In genomic region chr2:104035595-104035994, GRCm38 (mm10) we compare ENCODE assay signal across 24 mouse cellular contexts. TPM values are rescaled to one million over a fixed set of nuclear protein-coding genes. Genes with fewer than 3 reads are reported as not detected.
DNase-seq lines count a peak whose midpoint lies in the region; ATAC-seq and TF ChIP-seq lines count a peak whose summit lies in the region.
"Had no signal": no experiment of that assay in that cellular context is flagged by ENCODE, and none has a peak within 500 bp of the region (broad histone marks: within the 10 kb centered on the region; RNA-seq: fewer than 3 reads in every experiment).

No protein-coding gene starts in this region.

- 36% methylated on average over 6 of the region's 6 CpGs for WGBS in liver, adult 2 months
- 87% methylated on average over 6 of the region's 6 CpGs for WGBS in liver, postnatal 0 days (ENCODE audit: insufficient replicate concordance)
- WGBS in liver, embryonic 15.5 days (ENCODE audit: insufficient replicate concordance) = 85% methylated on average over 6 of the region's 6 CpGs

- no peak for ATAC-seq in liver, postnatal 0 days
- no peak for ATAC-seq in liver, embryonic 15.5 days (ENCODE audit: insufficient read depth)
- ATAC-seq: inflammation-experienced regulatory T-cells, adult 6 months had no signal

- H3K27me3 ChIP-seq in liver, adult 2 months (ENCODE audit: control insufficient read depth, insufficient read depth, low read length) = no peaks in the 10 kb centered on the region
- H3K27me3 ChIP-seq in liver, postnatal 0 days (ENCODE audit: insufficient read depth, low read length) = no peaks in the 10 kb centered on the region
- H3K27me3 ChIP-seq in liver, embryonic 15.5 days = no peaks in the 10 kb centered on the region
- H3K27me3 ChIP-seq: CH12.LX; forebrain, embryonic 12.5 days; hindbrain, embryonic 13.5 days; midbrain, embryonic 15.5 days; neural tube, embryonic 15.5 days; stomach, embryonic 15.5 days had no signal

- H3K4me3 ChIP-seq in liver, adult 2 months (ENCODE audit: insufficient read depth, low read depth, low read length) = no peak overlapping the region
- no peak overlapping the region for H3K4me3 ChIP-seq in liver, postnatal 0 days (ENCODE audit: low read depth, low read length)
- H3K4me3 ChIP-seq in liver, embryonic 15.5 days (replicated peaks) = no peak overlapping the region
- H3K4me3 ChIP-seq: forebrain, embryonic 12.5 days; hindbrain, embryonic 13.5 days; midbrain, embryonic 15.5 days; neural tube, embryonic 15.5 days; stomach, embryonic 15.5 days had no signal

- DNase-seq in gastrocnemius, adult 18-20 months (ENCODE audit: low spot score) = peak; percentile 37
- DNase-seq in gastrocnemius, postnatal 4 days (ENCODE audit: low spot score in 2 of 2) = no peak
- peak; percentile 76 for DNase-seq in liver, adult 2 months (ENCODE audit: extremely low read depth, low read depth, low spot score)
- DNase-seq in liver, postnatal 0 days = no peak
- DNase-seq in heart, adult 9 months (ENCODE audit: low spot score in 2 of 2) = peak; percentile 38 to 41
- no peak for DNase-seq in kidney, adult 8-10 months
- DNase-seq in left cerebral cortex, adult 8-10 months (ENCODE audit: low spot score in 2 of 2) = no peak

- no peak overlapping the region for H3K4me2 ChIP-seq in liver, postnatal 0 days (ENCODE audit: low read depth, low read length)
- no peak overlapping the region for H3K4me2 ChIP-seq in liver, embryonic 15.5 days
- H3K4me2 ChIP-seq: forebrain, embryonic 12.5 days; hindbrain, embryonic 13.5 days; midbrain, embryonic 15.5 days; neural tube, embryonic 15.5 days; stomach, embryonic 15.5 days had no signal

- H3K4me1 ChIP-seq in liver, adult 2 months (ENCODE audit: control insufficient read depth, insufficient read depth, low read length) = peaks cover 13% of the 10 kb centered on the region; the same call in 1 of the 2 replicates
- H3K4me1 ChIP-seq in liver, postnatal 0 days (ENCODE audit: insufficient read depth) = peaks cover 5% of the 10 kb centered on the region
- H3K4me1 ChIP-seq in liver, embryonic 15.5 days (replicated peaks) = peaks cover 9% of the 10 kb centered on the region
- H3K4me1 ChIP-seq: forebrain, embryonic 12.5 days; stomach, embryonic 15.5 days had no signal

- H3K36me3 ChIP-seq in liver, adult 2 months (ENCODE audit: control insufficient read depth, insufficient read depth, low read length) = peaks cover 49% of the 10 kb centered on the region
- peaks cover 68% of the 10 kb centered on the region for H3K36me3 ChIP-seq in liver, postnatal 0 days (replicated peaks; ENCODE audit: insufficient read depth, low read length)
- peaks cover 88% of the 10 kb centered on the region for H3K36me3 ChIP-seq in liver, embryonic 15.5 days (replicated peaks)

- H3K79me2 ChIP-seq in liver, adult 2 months (ENCODE audit: control insufficient read depth, insufficient read depth, low read length) = peaks cover 4% of the 10 kb centered on the region; the same call in 1 of the 2 replicates

- no peak overlapping the region; the same call in 1 of the 2 replicates for H3K27ac ChIP-seq in liver, adult 2 months (replicated peaks; ENCODE audit: insufficient read depth, low read depth, low read length)
- H3K27ac ChIP-seq in liver, postnatal 0 days (ENCODE audit: low read depth) = no peak overlapping the region
- H3K27ac ChIP-seq in liver, embryonic 15.5 days (replicated peaks) = peak overlapping the region; percentile 57; the same call in 1 of the 2 replicates
- H3K27ac ChIP-seq: forebrain, embryonic 12.5 days; hindbrain, embryonic 13.5 days; midbrain, embryonic 15.5 days; neural tube, embryonic 15.5 days; stomach, embryonic 15.5 days had no signal

- H3K9me3 ChIP-seq in liver, postnatal 0 days (ENCODE audit: low read length) = no peaks in the 10 kb centered on the region
- H3K9me3 ChIP-seq in liver, embryonic 15.5 days (replicated peaks) = no peaks in the 10 kb centered on the region
- H3K9me3 ChIP-seq: forebrain, embryonic 12.5 days; hindbrain, embryonic 13.5 days; midbrain, embryonic 15.5 days; neural tube, embryonic 15.5 days; stomach, embryonic 15.5 days had no signal

- no peak for TF ChIP-seq POLR2A in liver, adult 2 months (IDR thresholded peaks at IDR 0.05; ENCODE audit: extremely low read depth, insufficient read depth, low read length)

- no peak for TF ChIP-seq CTCF in liver, adult 2 months (IDR thresholded peaks at IDR 0.05; ENCODE audit: low read depth, low read length)
- TF ChIP-seq CTCF in liver, postnatal 0 days (IDR thresholded peaks at IDR 0.05; ENCODE audit: low read depth) = no peak

- no peak for TF ChIP-seq EP300 in liver, postnatal 0 days (IDR thresholded peaks at IDR 0.05; ENCODE audit: low read depth)

- H3K9ac ChIP-seq in liver, adult 2 months (ENCODE audit: low read depth, low read length) = no peak overlapping the region
- H3K9ac ChIP-seq in liver, postnatal 0 days (replicated peaks) = no peak overlapping the region
- peak overlapping the region; percentile 12; the same call in 1 of the 2 replicates for H3K9ac ChIP-seq in liver, embryonic 15.5 days
- H3K9ac ChIP-seq: forebrain, embryonic 12.5 days; hindbrain, embryonic 13.5 days; midbrain, embryonic 15.5 days; neural tube, embryonic 15.5 days; stomach, embryonic 15.5 days had no signal

RNA-seq across cellular contexts. Expression of gene 4931422A03Rik, which starts 7.4 kb away (rescaled TPM):
- total RNA-seq in gastrocnemius, adult 18-20 months (2021) = not detected
- not detected for total RNA-seq in gastrocnemius, postnatal 4 days (2021)
- total RNA-seq in liver, adult 2 months (2014; rRNA removed) = not detected in 2 replicates
- not detected in 2 replicates for polyA plus RNA-seq in liver, adult 2 months (2012; rRNA removed)
- 1.0 and 1.5 TPM in 2 replicates for polyA plus RNA-seq in liver, postnatal 0 days (2015; fragmentation: Nextera tagmentation; extraction: Ambion mirVana)
- polyA plus RNA-seq in liver, embryonic 15.5 days (2015; fragmentation: Nextera tagmentation; extraction: Ambion mirVana) = 1.4 and 1.7 TPM in 2 replicates
- under 1 TPM in 1 of 4 experiments, not detected in 3; 0.76 TPM for total RNA-seq in left cerebral cortex, adult 8-10 months (2022)
- total RNA-seq: layer of hippocampus, postnatal 10 days had no signal
- polyA plus RNA-seq: cortical plate, adult 2 months; spleen, adult 2 months; thymus, adult 2 months had no signal

RNA-seq across cellular contexts. Expression of gene Fbxo3, which starts 8.1 kb away (rescaled TPM):
- 10 to 100 TPM; 44.9 to 46.3 TPM for total RNA-seq in gastrocnemius, adult 18-20 months (2021)
- total RNA-seq in gastrocnemius, postnatal 4 days (2021) = 10 to 100 TPM; 41.4 to 47.0 TPM
- 93.9 and 95.9 TPM in 2 replicates for total RNA-seq in liver, adult 2 months (2014; rRNA removed)
- 32.5 and 32.7 TPM in 2 replicates for polyA plus RNA-seq in liver, adult 2 months (2012; rRNA removed)
- 41.6 and 41.9 TPM in 2 replicates for polyA plus RNA-seq in liver, postnatal 0 days (2015; fragmentation: Nextera tagmentation; extraction: Ambion mirVana)
- polyA plus RNA-seq in liver, embryonic 15.5 days (2015; fragmentation: Nextera tagmentation; extraction: Ambion mirVana) = 46.4 and 50.0 TPM in 2 replicates
- total RNA-seq in left cerebral cortex, adult 8-10 months (2022) = 10 to 100 TPM; 56.7 to 61.0 (median 58.2) TPM

RNA-seq across cellular contexts. Expression of gene Gm10912, which starts 30.0 kb away (rescaled TPM):
- total RNA-seq in gastrocnemius, adult 18-20 months (2021) = under 1 TPM; 0.14 to 0.24 TPM
- under 1 TPM; 0.16 to 0.17 TPM for total RNA-seq in gastrocnemius, postnatal 4 days (2021)
- total RNA-seq in liver, adult 2 months (2014; rRNA removed) = 0.40 and 0.65 TPM in 2 replicates
- 0.11 TPM in 1 of 2 replicates, not detected in the other for polyA plus RNA-seq in liver, adult 2 months (2012; rRNA removed)
- 0.11 TPM in 1 of 2 replicates, not detected in the other for polyA plus RNA-seq in liver, postnatal 0 days (2015; fragmentation: Nextera tagmentation; extraction: Ambion mirVana)
- polyA plus RNA-seq in liver, embryonic 15.5 days (2015; fragmentation: Nextera tagmentation; extraction: Ambion mirVana) = 0.10 and 0.13 TPM in 2 replicates
- under 1 TPM; 0.51 to 0.72 (median 0.55) TPM for total RNA-seq in left cerebral cortex, adult 8-10 months (2022)
- total RNA-seq: CH12.LX; megakaryocyte, adult 5-6 weeks had no signal
- polyA plus RNA-seq: embryonic facial prominence, embryonic 11.5 days; forebrain, embryonic 12.5 days; heart, embryonic 14.5 days; hindbrain, embryonic 13.5 days; limb, embryonic 11.5 days; midbrain, embryonic 15.5 days; neural tube, embryonic 15.5 days had no signal

RNA-seq across cellular contexts. Expression of gene Gm10799, which starts 32.8 kb away (rescaled TPM):
- not detected for total RNA-seq in gastrocnemius, adult 18-20 months (2021)
- not detected for total RNA-seq in gastrocnemius, postnatal 4 days (2021)
- not detected in 2 replicates for total RNA-seq in liver, adult 2 months (2014; rRNA removed)
- polyA plus RNA-seq in liver, adult 2 months (2012; rRNA removed) = not detected in 2 replicates
- polyA plus RNA-seq in liver, postnatal 0 days (2015; fragmentation: Nextera tagmentation; extraction: Ambion mirVana) = not detected in 2 replicates
- not detected in 2 replicates for polyA plus RNA-seq in liver, embryonic 15.5 days (2015; fragmentation: Nextera tagmentation; extraction: Ambion mirVana)
- not detected for total RNA-seq in left cerebral cortex, adult 8-10 months (2022)
- total RNA-seq: CH12.LX; layer of hippocampus, postnatal 10 days; megakaryocyte, adult 5-6 weeks; MEL had no signal
- polyA plus RNA-seq: cortical plate, adult 2 months; embryonic facial prominence, embryonic 11.5 days; forebrain, embryonic 12.5 days; heart, embryonic 14.5 days; hindbrain, embryonic 13.5 days; inflammation-experienced regulatory T-cells, adult 6 months; limb, embryonic 11.5 days; midbrain, embryonic 15.5 days; neural tube, embryonic 15.5 days; spleen, adult 2 months; stomach, embryonic 15.5 days; thymus, adult 2 months had no signal

RNA-seq across cellular contexts. Expression of gene Cd59b, which starts 34.1 kb away (rescaled TPM):
- 1 to 10 TPM; 2.8 to 3.0 TPM for total RNA-seq in gastrocnemius, adult 18-20 months (2021)
- 1 to 10 TPM; 1.4 to 2.9 TPM for total RNA-seq in gastrocnemius, postnatal 4 days (2021)
- total RNA-seq in liver, adult 2 months (2014; rRNA removed) = 9.5 and 20.7 TPM in 2 replicates
- 17.7 and 28.1 TPM in 2 replicates for polyA plus RNA-seq in liver, adult 2 months (2012; rRNA removed)
- polyA plus RNA-seq in liver, postnatal 0 days (2015; fragmentation: Nextera tagmentation; extraction: Ambion mirVana) = 4.4 and 4.5 TPM in 2 replicates
- 11.0 and 11.4 TPM in 2 replicates for polyA plus RNA-seq in liver, embryonic 15.5 days (2015; fragmentation: Nextera tagmentation; extraction: Ambion mirVana)
- 1 to 10 TPM in 2 of 4 experiments, under 1 TPM in 2; 0.80 to 2.5 (median 1.6) TPM for total RNA-seq in left cerebral cortex, adult 8-10 months (2022)
- total RNA-seq: megakaryocyte, adult 5-6 weeks; MEL had no signal
- polyA plus RNA-seq: inflammation-experienced regulatory T-cells, adult 6 months had no signal

Comparison
In these comparisons a context has a peak if more than half of its experiments do, and no peak if none do; other contexts are left out.
1. DNase-seq: peak in gastrocnemius, adult 18-20 months (single experiment), liver, adult 2 months (single experiment) and heart, adult 9 months (2 of 2); none in gastrocnemius, postnatal 4 days (0 of 2), liver, postnatal 0 days (single experiment), kidney, adult 8-10 months (0 of 2) and left cerebral cortex, adult 8-10 months (0 of 2).